Mouse (Mus musculus) left cerebral cortex, postnatal 4 days (tissue): ENCODE measurements around the gene Neb. TPM values are rescaled to one million over a fixed set of nuclear protein-coding genes. Genes with fewer than 3 reads are reported as not detected.

Experiments
- DNase-seq: peaks from one replicate; pipeline ENCODE4 v3.0.0-alpha.2; 2022
- intact Hi-C: fragments of 180-260 bp; cut with DNase I; formaldehyde crosslinking; loops from one replicate; pipeline ENCODE4 v1.15.1; 2025
- total RNA-seq, 2 experiments: library from RNA; stranded (reverse); gene quantifications; 2 replicates each; pipeline ENCODE4 v1.2.3; 2021

Neb gene
- total RNA-seq, result 1 to 10 TPM; 3.8 to 4.8 TPM

GRCm38 (mm10) chr2:52378448-52378804 is at the start of gene Neb:
Gene Neb, minus strand, starts transcription at chr2:52378474.
- no peak for DNase-seq
- intact Hi-C loops, result no loop called here

GRCm38 (mm10) chr2:52427383-52427782 is 49.1 kb upstream of the Neb start:
- intact Hi-C loops, result no loop called here
- no peak for DNase-seq

DNA sequence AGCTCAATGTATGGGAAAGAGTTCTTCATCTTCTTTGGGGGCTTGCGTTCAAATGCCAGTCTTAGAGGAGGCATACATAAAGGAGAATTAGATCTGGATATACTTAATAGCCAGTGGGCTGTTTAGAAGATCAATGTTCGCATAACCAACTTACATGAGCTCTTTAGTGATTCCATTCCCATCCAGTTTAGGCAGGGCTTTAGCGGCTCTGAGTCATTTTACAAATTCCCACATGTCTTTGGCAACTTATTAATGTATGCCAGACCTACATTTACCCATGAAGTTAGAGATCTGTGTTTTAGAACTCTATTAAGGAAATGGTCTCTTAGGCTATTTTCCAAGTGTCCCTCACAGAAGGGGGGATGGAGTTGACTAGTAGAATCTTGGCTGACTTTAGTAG is 47.8 kb upstream of the Neb start:
- intact Hi-C loops, result no loop called here
- no peak for DNase-seq

GRCm38 (mm10) chr2:52425523-52425795 is 47.2 kb upstream of the Neb start:
- intact Hi-C loops, result no loop called here

DNA sequence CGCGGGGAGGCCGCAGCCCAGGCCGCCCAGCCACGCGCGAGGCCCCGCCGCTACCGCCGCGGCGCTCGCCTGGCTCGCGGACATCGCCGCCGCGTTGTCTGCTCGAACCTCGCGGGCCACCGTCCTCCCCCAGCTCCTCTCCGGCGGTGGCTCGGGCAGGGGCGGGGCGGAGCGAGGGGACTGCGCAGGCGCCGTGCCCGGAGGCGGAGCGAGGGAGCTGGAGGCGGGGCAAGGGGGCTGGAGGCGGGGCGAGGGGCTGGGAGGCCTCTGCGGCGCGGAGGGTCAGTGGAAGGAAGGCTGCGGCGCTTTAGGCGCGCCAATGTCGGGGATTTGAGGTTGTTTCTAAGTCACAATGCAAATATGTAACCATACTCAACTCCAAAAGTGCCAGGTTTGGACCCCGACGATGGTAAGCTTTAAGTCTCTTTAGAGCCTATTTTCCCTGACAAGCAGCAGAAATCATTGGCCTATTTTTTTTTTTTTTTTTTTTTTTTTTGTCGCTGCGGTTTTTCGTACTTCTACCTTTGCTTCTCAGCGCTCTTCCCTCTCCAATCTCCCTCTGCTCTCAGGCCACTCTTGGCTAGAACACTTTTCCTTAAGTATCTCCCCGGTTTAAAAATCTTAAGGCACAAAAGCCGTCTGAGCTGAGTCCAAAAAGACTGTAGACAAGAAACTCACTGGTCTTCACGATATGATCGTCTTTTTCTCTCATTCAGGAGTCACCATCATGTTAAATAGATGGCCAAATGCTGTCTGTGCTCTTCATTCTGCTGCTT is 46.7 kb upstream of the Neb start, which contains the start of gene Arl5a:
Gene Arl5a (minus strand): TSS at position 155 of the 776 bp plus-strand sequence.
- intact Hi-C loops, result loop anchor here (5.0 kb wide), 1 partner anchor 167 kb away; no protein-coding TSS in a partner anchor
- peak; percentile 98 for DNase-seq

More at GRCm38 (mm10) chr2:52425523-52425795, 47.2 kb upstream of the Neb start:
- DNase-seq, result no peak

DNA sequence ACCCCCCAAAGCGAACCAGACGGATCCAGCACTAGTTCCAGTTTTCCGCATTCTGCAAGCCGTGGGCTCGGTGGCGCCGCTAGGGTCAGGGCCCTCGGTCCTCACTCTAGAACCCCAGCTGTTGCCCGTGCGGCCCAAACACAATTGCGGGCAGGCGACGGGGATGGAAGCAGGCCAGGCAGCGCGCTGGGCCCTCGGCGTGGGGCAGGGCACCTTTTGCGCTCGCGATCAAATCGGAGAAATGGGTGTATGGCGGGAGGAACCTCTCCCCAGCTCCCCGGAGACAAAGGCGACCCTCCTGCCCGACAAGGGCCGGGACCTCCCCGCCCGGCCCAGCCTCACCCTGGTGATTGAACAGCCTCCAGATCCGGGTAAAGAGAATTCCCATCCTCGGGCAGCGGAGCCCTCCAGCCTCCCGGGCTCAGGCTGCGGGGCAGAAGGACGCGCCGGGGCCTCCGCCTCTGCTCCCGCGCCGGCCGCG is 46.0 kb upstream of the Neb start:
- intact Hi-C loops, result loop anchor here (5.0 kb wide), 1 partner anchor 168 kb away; no protein-coding TSS in a partner anchor
- DNase-seq, result peak; percentile 52

DNA sequence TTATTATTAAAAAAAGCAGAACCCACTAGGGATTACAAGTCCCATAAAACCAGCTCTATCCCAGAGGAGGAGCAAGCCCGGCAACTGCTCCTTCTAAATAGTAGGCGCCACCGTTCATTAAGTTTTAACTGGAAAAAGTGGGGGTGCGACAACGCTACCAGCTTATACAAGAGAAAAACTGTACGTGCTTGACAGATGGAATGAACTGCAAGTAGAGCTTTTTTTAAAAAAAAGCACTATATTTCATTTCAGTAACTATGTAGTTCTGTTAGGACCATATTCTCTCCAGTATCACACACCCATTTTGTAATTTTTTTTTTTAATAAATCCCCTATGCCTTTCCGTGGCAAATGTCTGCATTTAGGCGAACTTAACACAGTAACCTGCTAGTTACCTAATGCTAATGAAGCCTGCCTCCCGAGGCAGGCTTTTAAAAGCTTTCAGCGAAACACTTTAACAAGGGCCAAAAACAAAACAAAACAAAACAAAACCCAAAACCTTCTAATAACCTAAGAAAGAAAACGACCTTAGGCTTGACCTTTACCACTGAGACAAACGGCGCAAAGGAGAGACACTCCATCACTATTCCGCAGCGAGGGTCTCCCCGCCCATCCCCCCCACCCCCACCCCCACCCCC is 45.5 kb upstream of the Neb start:
- intact Hi-C loops, result loop anchor here (5.0 kb wide), 1 partner anchor 169 kb away; no protein-coding TSS in a partner anchor
- no peak for DNase-seq

GRCm38 (mm10) chr2:52422871-52423610 is 44.8 kb upstream of the Neb start:
- intact Hi-C loops, result loop anchor here (5.0 kb wide), 1 partner anchor 169 kb away; no protein-coding TSS in a partner anchor

DNA sequence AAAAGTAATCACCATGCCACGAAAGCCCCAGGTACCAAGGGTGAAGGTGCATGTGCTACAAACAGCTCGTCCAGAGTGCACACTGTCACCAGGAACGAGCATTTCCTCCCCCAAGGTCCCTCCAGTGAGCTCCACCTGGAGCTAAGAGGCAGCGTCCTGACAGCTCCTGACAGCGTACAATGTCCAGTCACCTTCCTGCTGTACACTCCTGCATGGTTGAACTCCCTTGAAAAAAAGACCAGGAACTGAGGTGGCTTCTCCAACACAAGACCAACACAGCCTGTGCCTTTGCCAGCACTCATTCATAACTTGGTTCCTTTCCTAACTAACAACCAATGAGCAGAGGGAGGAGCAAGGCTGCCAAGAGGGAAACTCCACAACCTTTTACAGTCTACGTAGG is 42.9 kb upstream of the Neb start:
- no peak for DNase-seq
- intact Hi-C loops, result loop anchor here (5.0 kb wide), 1 partner anchor 171 kb away; no protein-coding TSS in a partner anchor

More at GRCm38 (mm10) chr2:52422871-52423610, 44.8 kb upstream of the Neb start:
- DNase-seq, result no peak

GRCm38 (mm10) chr2:52420001-52420710 is 41.9 kb upstream of the Neb start:
- intact Hi-C loops, result loop anchor here (5.0 kb wide), 1 partner anchor 172 kb away; no protein-coding TSS in a partner anchor
- no peak for DNase-seq

DNA sequence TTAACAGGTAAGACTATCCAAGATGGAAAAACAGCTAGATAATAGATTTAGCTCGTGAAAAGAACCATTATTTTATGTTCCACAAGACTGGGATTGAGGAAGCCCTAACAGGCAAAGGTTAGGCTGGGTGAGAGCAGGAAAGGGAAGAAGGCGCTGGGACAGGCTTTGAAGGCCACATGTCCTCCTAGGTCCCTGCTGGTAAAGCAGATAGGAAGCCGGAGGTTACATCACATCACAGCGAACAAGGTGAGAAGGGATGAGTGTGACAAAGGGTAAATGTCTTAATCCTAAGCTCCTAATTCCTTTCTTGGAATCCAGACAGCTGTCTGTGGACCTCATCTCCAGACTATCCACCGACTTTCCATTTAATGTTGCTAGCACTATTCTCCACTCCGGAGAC is 41.0 kb upstream of the Neb start:
- intact Hi-C loops, result loop anchor here (10.0 kb wide), 1 partner anchor 154 kb away; no protein-coding TSS in a partner anchor
- no peak for DNase-seq

DNA sequence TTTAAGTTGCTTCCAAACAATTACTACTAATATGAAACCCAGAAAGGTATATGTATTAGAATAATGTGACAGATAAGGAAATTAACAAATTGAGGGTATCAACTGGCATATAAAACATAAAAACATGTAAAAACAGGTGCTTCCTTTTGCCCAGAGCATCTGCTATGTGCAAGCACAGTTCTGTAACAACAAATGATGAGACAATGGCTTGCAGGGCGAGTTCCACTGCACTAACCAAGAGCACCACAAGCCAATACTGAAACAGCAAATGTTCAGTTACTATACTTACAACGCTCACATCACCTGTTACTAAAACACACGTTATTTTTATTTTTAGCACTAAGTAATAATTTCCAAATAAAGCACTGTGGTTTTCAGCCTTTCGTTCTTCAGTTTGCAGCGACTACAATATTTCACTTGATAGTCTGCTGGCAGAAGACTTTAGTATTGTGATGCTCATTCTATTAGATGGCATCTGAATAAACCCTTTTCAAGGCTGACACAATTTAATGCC is 34.3 kb upstream of the Neb start:
- intact Hi-C loops, result loop anchor here (10.0 kb wide), 1 partner anchor 148 kb away; no protein-coding TSS in a partner anchor
- no peak for DNase-seq

GRCm38 (mm10) chr2:52406480-52406879 is 28.2 kb upstream of the Neb start:
- intact Hi-C loops, result no loop called here
- DNase-seq, result no peak

DNA sequence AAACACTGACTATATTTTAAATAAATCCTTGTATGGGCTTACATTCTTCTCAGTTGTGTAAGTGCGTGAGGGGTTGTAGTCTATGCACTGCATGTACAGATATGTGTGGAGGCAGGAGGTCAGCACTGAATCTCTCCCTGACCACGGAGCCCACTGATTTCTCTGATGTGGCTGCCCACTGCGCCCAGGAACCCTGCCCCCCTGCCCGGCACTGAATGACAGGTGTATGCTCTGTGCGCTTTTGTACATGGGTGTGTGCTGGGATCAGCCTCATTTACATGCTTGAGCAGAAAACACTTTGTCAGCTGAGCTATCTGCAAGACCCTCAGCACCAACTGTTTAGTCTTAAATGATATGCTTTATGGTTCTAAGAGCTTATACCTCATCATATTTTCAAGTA is 27.0 kb upstream of the Neb start:
- intact Hi-C loops, result no loop called here
- no peak for DNase-seq

DNA sequence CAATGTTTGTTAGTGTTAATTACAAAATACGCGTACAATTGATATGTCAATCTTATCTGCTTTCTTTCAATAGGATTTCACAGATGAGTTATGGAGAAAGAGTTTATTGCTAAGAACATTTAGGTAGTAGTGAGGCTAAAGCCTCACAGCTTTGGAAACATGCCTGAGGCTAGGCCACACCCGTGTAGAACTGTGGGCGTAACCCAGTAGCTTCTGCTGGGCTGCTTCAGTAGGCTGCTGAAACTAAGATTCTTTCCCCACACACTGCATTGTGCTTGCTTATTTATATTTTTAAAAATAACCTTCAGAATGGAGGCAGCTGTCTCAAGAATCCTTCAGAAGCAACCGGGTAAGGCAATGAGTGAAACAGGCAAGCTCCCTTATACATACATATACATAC is 16.3 kb upstream of the Neb start:
- intact Hi-C loops, result no loop called here
- no peak for DNase-seq

- DNase-seq, result no peak
- intact Hi-C loops, result no loop called here
Measured at GRCm38 (mm10) chr2:52390415-52390975, 12.2 kb upstream of the Neb start.

GRCm38 (mm10) chr2:52389975-52390374 is 11.7 kb upstream of the Neb start:
- no peak for DNase-seq
- intact Hi-C loops, result no loop called here

DNA sequence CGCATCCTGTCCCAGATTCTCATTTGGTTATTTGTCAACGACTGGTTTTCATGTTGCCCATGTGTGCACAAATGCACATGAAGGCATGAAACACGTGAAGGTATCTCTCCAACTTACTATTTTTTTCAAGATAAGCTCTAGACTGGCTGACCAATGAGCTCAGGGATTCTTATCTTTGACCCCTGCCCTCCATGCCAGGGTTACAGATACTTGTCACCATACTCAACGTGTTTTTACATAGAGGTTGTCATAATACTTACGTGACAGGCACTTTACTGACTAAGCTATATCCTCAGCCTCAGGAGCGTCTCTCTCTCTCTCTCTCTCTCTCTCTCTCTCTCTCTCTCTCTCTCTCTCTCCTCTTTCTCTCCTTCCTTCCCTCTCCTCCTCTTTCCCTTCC is 8.2 kb upstream of the Neb start:
- intact Hi-C loops, result no loop called here
- DNase-seq, result no peak

GRCm38 (mm10) chr2:52386037-52386436 is 7.8 kb upstream of the Neb start:
- DNase-seq, result no peak
- intact Hi-C loops, result no loop called here

DNA sequence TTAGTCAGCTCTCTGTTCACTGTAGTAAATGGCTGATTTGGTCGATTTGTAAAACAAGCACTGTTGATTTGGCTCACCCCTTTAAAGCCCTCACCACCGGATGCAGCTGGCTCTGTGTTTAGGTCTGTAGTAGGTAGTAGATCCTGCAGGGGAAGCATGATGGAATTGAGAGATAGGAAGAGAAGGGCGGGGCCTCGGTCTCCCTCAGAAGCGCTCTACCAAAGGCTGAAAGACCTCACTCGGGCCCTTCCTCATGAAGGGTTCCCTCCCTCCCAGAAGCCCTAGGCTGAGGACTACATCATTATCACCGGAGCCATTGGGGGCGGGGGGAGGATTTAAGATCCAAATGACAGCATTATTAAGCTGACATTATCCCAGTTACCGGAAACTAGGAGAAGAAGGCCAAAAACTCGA is 581 bp upstream of the Neb start:
- intact Hi-C loops, result no loop called here
- DNase-seq, result no peak
